Mouse (Mus musculus) liver, embryonic 14.5 days (tissue): Measurements from ENCODE around the gene Six1. TPM values are rescaled to one million over a fixed set of nuclear protein-coding genes. Genes with fewer than 3 reads are reported as not detected.

ENCODE experiments used
- ATAC-seq: fragments of 200-750 bp; cut with Nextera tagmentation; 2 replicates; pipeline ENCODE4 v1.8.0; 2017; ENCODE audit warnings: moderate number of reproducible peaks, mild to moderate bottlenecking, moderate library complexity; ENCODE audit not compliant: insufficient read depth
- DNase-seq, 3 experiments: peaks; one replicate each; pipeline ENCODE4 v3.0.0-alpha.2; 2012 to 2013; ENCODE audit warnings: low read depth in 3 of 3, low spot score in 3 of 3
- H3K27ac ChIP-seq: fragments of 300-500 bp; sonication (generic); 2 replicates; pipeline ENCODE4 v1.5.1; 2014; ENCODE audit warnings: moderate library complexity, mild to moderate bottlenecking, control low read depth, inconsistent platforms
- H3K27me3 ChIP-seq: fragments of 300-500 bp; sonication (generic); 2 replicates; pipeline ENCODE4 v1.6.1; 2014; ENCODE audit warnings: mild to moderate bottlenecking, low read length, moderate library complexity; ENCODE audit not compliant: control insufficient read depth, insufficient read depth
- H3K36me3 ChIP-seq: fragments of 300-500 bp; sonication (generic); replicated peaks from 2 replicates; pipeline ENCODE4 v1.6.1; 2014; ENCODE audit warnings: low read depth; ENCODE audit not compliant: control insufficient read depth, insufficient read depth
- H3K4me1 ChIP-seq, 2 experiments: fragments of 200-500 bp in 1 of 2; fragments of 300-500 bp in 1 of 2; sonication (generic) in 1 of 2; replicated peaks; 2 replicates each; pipeline ENCODE4 v1.6.1; 2012 to 2014; ENCODE audit warnings: antibody characterized with exemption in 1 of 2, inconsistent platforms in 1 of 2, low read length in 1 of 2; ENCODE audit not compliant: control insufficient read depth in 2 of 2, insufficient read depth in 2 of 2
- H3K4me2 ChIP-seq: fragments of 300-500 bp; sonication (generic); 2 replicates; pipeline ENCODE4 v1.6.1; 2014; ENCODE audit warnings: low read depth, mild to moderate bottlenecking, control low read depth, moderate library complexity
- H3K4me3 ChIP-seq, 2 experiments: fragments of 200-500 bp in 1 of 2; fragments of 300-500 bp in 1 of 2; sonication (generic) in 1 of 2; 2 replicates each; pipeline ENCODE4 v1.5.1; 2012 to 2014; ENCODE audit warnings: low read depth in 2 of 2, low read length in 2 of 2, mild to moderate bottlenecking in 2 of 2, control low read depth in 1 of 2, inconsistent platforms in 1 of 2, moderate library complexity in 1 of 2; ENCODE audit not compliant: insufficient read depth in 1 of 2
- H3K9ac ChIP-seq: fragments of 300-500 bp; sonication (generic); replicated peaks from 2 replicates; pipeline ENCODE4 v1.6.1; 2014; ENCODE audit warnings: mild to moderate bottlenecking, control low read depth, moderate library complexity
- H3K9me3 ChIP-seq: fragments of 300-500 bp; sonication (generic); 2 replicates; pipeline ENCODE4 v1.6.1; 2016; ENCODE audit warnings: low read length, mixed read lengths; ENCODE audit not compliant: control insufficient read depth
- CTCF ChIP-seq: IDR thresholded peaks from 2 replicates; pipeline ENCODE4 v1.5.1; 2016; ENCODE audit warnings: antibody characterized with exemption, low read depth, control low read depth
- EP300 ChIP-seq: IDR thresholded peaks from 2 replicates; pipeline ENCODE4 v1.6.1; 2016; ENCODE audit warnings: antibody characterized with exemption, low read depth
- WGBS: fragments of 180-500 bp; shearing (Covaris S2); extraction: QIAGEN DNeasy Blood & Tissue Kit; methylation state at CpG from one replicate; pipeline ENCODE4 v1.1.7; 2014; ENCODE audit not compliant: insufficient replicate concordance; 5-methylcytosine and 5-hydroxymethylcytosine counted together
- polyA plus RNA-seq, 2 experiments: library from polyadenylated mRNA; depleted of rRNA in 1 of 2; stranded (reverse) in 1 of 2; unstranded in 1 of 2; fragments of >200 nt; fragmentation: Nextera tagmentation in 1 of 2; extraction: Ambion mirVana in 1 of 2; gene quantifications; 2 replicates each; pipeline versions ENCODE4 v1.2.1 to v1.2.3; 2012 to 2014

Six1 gene
- polyA plus RNA-seq, 2 experiments = 0.07 TPM; not detected in 1

- no peak for DNase-seq
- WGBS = 2% methylated on average over 41 of the region's 41 CpGs
Measured at GRCm38 (mm10) chr12:73038992-73039938, 14.4 kb downstream of the Six1 start.

GRCm38 (mm10) chr12:73038441-73038991 lies 15.2 kb downstream of the Six1 start:
- no peak overlapping the region for H3K27ac ChIP-seq
- no peaks in the 10 kb centered on the region for H3K4me1 ChIP-seq
- no peak for TF ChIP-seq EP300
- TF ChIP-seq CTCF = no peak
- no peaks in the 10 kb centered on the region for H3K36me3 ChIP-seq
- H3K27me3 ChIP-seq = peaks cover 96% of the 10 kb centered on the region
- no peaks in the 10 kb centered on the region for H3K9me3 ChIP-seq
- H3K4me3 ChIP-seq = no peak overlapping the region
- DNase-seq (no peak), ATAC-seq (no peak)
- no peak overlapping the region for H3K4me2 ChIP-seq
- H3K9ac ChIP-seq = no peak overlapping the region
- WGBS = 3% methylated on average over 12 of the region's 12 CpGs

More at GRCm38 (mm10) chr12:73038992-73039938, 14.4 kb downstream of the Six1 start:
- H3K27me3 ChIP-seq = peaks cover 97% of the 10 kb centered on the region
- no peak overlapping the region for H3K4me3 ChIP-seq
- no peak overlapping the region for H3K9ac ChIP-seq
- H3K4me2 ChIP-seq = no peak overlapping the region
- no peaks in the 10 kb centered on the region for H3K36me3 ChIP-seq
- TF ChIP-seq EP300 = no peak
- no peak for TF ChIP-seq CTCF
- no peak for ATAC-seq
- H3K9me3 ChIP-seq = no peaks in the 10 kb centered on the region
- H3K27ac ChIP-seq = no peak overlapping the region
- H3K4me1 ChIP-seq = no peaks in the 10 kb centered on the region

GRCm38 (mm10) chr12:73037385-73038160 lies 16.1 kb downstream of the Six1 start:
- no peaks in the 10 kb centered on the region for H3K9me3 ChIP-seq
- no peak for DNase-seq
- ATAC-seq = no peak
- TF ChIP-seq CTCF (no peak), EP300 (no peak)
- 9% methylated on average over 7 of the region's 7 CpGs for WGBS
- no peak overlapping the region for H3K4me2 ChIP-seq
- no peak overlapping the region for H3K4me3 ChIP-seq
- no peaks in the 10 kb centered on the region for H3K36me3 ChIP-seq
- peaks cover 88% of the 10 kb centered on the region for H3K27me3 ChIP-seq
- H3K27ac ChIP-seq = no peak overlapping the region
- no peak overlapping the region for H3K9ac ChIP-seq
- H3K4me1 ChIP-seq = no peaks in the 10 kb centered on the region

GRCm38 (mm10) chr12:73034901-73035895 lies 18.5 kb downstream of the Six1 start:
- no peak overlapping the region for H3K4me3 ChIP-seq
- no peak for TF ChIP-seq CTCF
- no peak for TF ChIP-seq EP300

More at GRCm38 (mm10) chr12:73034901-73035895, 18.5 kb downstream of the Six1 start:
- no peak overlapping the region for H3K9ac ChIP-seq
- 5% methylated on average over 41 of the region's 43 CpGs for WGBS
- H3K4me2 ChIP-seq = no peak overlapping the region
- DNase-seq (no peak), ATAC-seq (no peak)
- no peak overlapping the region for H3K27ac ChIP-seq
- no peaks in the 10 kb centered on the region for H3K36me3 ChIP-seq
- H3K27me3 ChIP-seq = peaks cover 68% of the 10 kb centered on the region
- H3K4me1 ChIP-seq = no peaks in the 10 kb centered on the region
- no peaks in the 10 kb centered on the region for H3K9me3 ChIP-seq
